Mouse (Mus musculus): ENCODE measurements around the gene Decr2. TPM values are rescaled to one million over a fixed set of nuclear protein-coding genes. Genes with fewer than 3 reads are reported as not detected.
"Not testable (repeated sequence)": the region's sequence is repeated elsewhere in the genome, so short reads cannot be mapped to it uniquely, and the experiment has no call there.

Gene Decr2
- total RNA-seq, 2 experiments from 2014 or later = 24.3 to 26.3 TPM

DNA sequence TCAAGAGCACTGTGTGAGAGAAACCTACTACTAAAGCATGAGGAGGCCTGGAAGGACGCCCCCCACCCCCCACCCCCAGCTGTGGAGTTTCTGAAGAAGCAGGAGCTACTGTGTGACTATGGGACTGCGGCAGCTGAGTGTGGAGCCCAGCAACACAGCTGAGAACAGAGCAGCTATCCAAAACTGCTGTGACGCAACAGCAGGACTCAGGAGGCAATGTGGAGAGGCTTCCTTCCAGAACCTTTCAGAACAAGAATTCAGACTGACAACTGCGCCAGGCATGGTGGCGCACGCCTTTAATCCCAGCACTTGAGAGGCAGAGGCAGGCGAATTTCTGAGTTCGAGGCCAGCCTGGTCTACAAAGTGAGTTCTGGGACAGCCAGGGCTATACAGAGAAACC is 49.4 kb downstream of the Decr2 start:
- intact Hi-C loops (cut with DNase I) = loop anchor here (5.0 kb wide), 1 partner anchor 52 kb away; the partner anchor contains the start of gene Decr2
- not testable (repeated sequence) for DNase-seq (ENCODE audit: low spot score in 2 of 2)

DNA sequence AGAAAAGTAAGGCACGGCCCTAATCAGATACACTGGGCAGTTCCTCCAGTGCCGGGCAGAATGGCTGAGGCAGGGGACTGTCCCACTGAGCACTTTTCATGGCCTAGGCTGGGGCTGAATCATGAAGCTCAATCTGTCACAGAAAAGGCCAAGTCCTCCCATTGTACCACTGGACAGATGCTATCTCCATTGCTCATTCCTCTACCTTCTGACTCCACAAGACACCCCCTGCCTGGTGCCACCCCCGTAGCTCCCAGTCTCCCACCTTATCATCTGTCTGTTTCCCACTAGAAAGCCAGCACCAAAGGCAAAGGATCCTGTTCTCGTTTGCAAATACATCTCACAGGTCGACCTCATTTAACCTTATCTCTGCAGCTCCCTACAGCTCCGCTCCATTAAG is 58.1 kb downstream of the Decr2 start:
- no peak for DNase-seq (ENCODE audit: low spot score in 2 of 2)
- intact Hi-C loops (cut with DNase I) = no loop called here

DNA sequence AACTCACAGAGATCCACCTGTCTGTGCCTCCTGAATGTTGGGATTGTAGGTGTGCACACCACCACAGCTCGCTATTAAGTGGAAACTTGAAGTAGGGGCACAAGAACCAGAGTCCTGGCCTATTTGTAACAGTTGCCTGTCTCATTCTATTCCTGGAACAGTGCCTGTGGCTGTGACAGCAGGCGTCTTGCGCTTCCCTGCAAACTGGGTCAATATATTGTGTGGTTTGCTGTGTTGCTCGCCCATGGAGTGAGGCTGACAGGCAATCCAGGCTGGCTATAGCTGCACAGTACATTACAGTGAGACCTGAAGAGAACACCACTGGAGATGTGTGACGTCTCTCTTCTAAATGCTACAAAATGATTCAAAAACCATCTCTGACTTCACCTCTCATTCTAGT is 58.6 kb downstream of the Decr2 start:
- intact Hi-C loops (cut with DNase I) = no loop called here
- DNase-seq (ENCODE audit: low spot score in 2 of 2) = peak; percentile 43 to 67

Other genes with a start within 250 kb of the Decr2 start
- 10 to 100 TPM; 29.0 to 29.5 TPM for gene Gm20683, start 248.6 kb downstream of the Decr2 start, total RNA-seq (2021)
- 10 to 100 TPM; 81.9 to 84.9 TPM for gene Rhot2, start 245.5 kb downstream of the Decr2 start, total RNA-seq (2021)
- 10 to 100 TPM; 34.2 to 37.9 TPM for gene Wdr90, start 228.8 kb downstream of the Decr2 start, total RNA-seq (2021)
- gene Mcrip2, start 221.6 kb downstream of the Decr2 start, total RNA-seq (2021) = 10 to 100 TPM; 25.5 to 31.6 TPM
- 10 to 100 TPM; 37.6 to 40.3 TPM for gene Mettl26, start 215.3 kb downstream of the Decr2 start, total RNA-seq (2021)
- 1 to 10 TPM; 1.1 to 1.8 TPM for gene Wfikkn1, start 209.5 kb downstream of the Decr2 start, total RNA-seq (2021)
- gene Rab40c, start 170.6 kb downstream of the Decr2 start, total RNA-seq (2021) = 10 to 100 TPM; 53.7 to 57.3 TPM
- gene Pigq, start 145.4 kb downstream of the Decr2 start, total RNA-seq (2021) = 100 to 1,000 TPM; 138 to 145 TPM
- not detected for gene Nhlrc4, start 145.4 kb downstream of the Decr2 start, total RNA-seq (2021)
- gene A930017K11Rik, start 137.8 kb downstream of the Decr2 start, total RNA-seq (2021) = under 1 TPM in 1 of 2 experiments, not detected in 1; 0.13 TPM
- gene Capn15, start 104.5 kb downstream of the Decr2 start, total RNA-seq (2021) = 10 to 100 TPM; 46.5 to 50.0 TPM
- gene Rab11fip3, start 20.8 kb downstream of the Decr2 start, total RNA-seq (2021) = 10 to 100 TPM; 80.5 to 85.2 TPM
- 1 to 10 TPM; 2.6 to 3.4 TPM for gene Nme4, start 5.3 kb upstream of the Decr2 start, total RNA-seq (2021)
- 10 to 100 TPM in 1 of 2 experiments, 1 to 10 TPM in 1; 9.7 to 12.3 TPM for gene Tmem8, start 23.0 kb upstream of the Decr2 start, total RNA-seq (2021)
- gene Mrpl28, start 33.2 kb upstream of the Decr2 start, total RNA-seq (2021) = 10 to 100 TPM; 70.1 to 70.5 TPM
- 10 to 100 TPM; 21.2 to 23.3 TPM for gene Axin1, start 48.4 kb upstream of the Decr2 start, total RNA-seq (2021)
- under 1 TPM; 0.33 to 0.53 TPM for gene Pdia2, start 108.8 kb upstream of the Decr2 start, total RNA-seq (2021)
- gene Rgs11, start 112.6 kb upstream of the Decr2 start, total RNA-seq (2021) = 10 to 100 TPM; 56.1 to 56.2 TPM
- gene Arhgdig, start 117.4 kb upstream of the Decr2 start, total RNA-seq (2021) = 100 to 1,000 TPM; 170 TPM
- gene Fam234a, start 153.9 kb upstream of the Decr2 start, total RNA-seq (2021) = 10 to 100 TPM; 15.7 to 18.4 TPM
- 10 to 100 TPM; 80.2 to 81.5 TPM for gene Luc7l, start 162.6 kb upstream of the Decr2 start, total RNA-seq (2021)

Measured in left cerebral cortex, postnatal 14 days (tissue).